Mouse (Mus musculus) neutrophil, adult 5-6 weeks (primary cell): ENCODE results near the gene Enc1. TPM values are rescaled to one million over a fixed set of nuclear protein-coding genes. Genes with fewer than 3 reads are reported as not detected.

Experiments used
- ATAC-seq: fragments of 151-379, 151-347 bp; 2 replicates; pipeline ENCODE4 v1.8.0; 2017; ENCODE audit warnings: mild to moderate bottlenecking, moderate TSS enrichment; ENCODE audit not compliant: insufficient number of reproducible peaks, poor library complexity, low FRiP score, severe bottlenecking; ENCODE audit errors: extremely low read depth
- total RNA-seq: library from RNA; stranded (forward); fragments of 200-1000 nt; gene quantifications from 2 replicates; pipeline ENCODE4 v1.2.3, GENCODE M21; 2017

Gene Enc1
- total RNA-seq, 1 experiment from 2014 or later, result 4.1 TPM

DNA sequence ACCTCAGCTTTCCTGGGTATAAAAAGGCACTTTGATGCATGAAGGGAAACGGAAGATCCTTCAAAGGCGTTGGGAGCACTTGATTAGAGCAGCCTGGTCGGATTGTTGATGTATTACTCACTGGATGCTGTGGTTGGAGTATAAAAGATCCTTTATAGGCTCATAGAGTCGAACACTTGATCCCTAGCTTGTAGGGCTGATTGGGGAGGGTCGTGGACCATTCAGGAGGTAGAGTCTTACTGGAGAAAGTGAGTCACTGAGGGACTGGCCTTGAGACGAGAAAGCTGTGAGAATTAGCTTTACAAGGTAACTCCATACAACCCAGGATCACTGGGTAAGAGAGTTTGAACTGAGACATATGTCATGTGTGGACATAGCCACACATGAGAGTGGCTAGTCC lies 30.7 kb downstream of the Enc1 start:
- no peak for ATAC-seq

DNA sequence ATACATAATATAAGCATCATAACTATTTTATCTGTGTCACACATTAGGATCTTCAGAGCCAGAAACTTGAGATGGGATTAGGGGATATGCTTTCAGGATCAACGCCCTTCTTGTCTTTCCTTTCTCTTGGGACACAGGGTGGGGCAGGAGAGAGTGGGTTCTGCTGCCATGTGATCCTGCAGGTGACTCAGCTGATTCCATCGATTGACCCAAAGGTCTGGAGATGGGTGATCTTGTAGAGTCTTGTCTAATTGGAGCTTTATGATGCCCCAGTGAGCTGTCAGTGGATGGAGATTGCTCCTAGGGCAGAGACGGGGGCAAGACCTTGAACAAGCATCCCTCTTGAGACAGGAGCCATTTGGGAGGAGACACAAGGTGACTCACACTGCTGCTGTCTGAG lies 33.9 kb downstream of the Enc1 start:
- ATAC-seq, result no peak

DNA sequence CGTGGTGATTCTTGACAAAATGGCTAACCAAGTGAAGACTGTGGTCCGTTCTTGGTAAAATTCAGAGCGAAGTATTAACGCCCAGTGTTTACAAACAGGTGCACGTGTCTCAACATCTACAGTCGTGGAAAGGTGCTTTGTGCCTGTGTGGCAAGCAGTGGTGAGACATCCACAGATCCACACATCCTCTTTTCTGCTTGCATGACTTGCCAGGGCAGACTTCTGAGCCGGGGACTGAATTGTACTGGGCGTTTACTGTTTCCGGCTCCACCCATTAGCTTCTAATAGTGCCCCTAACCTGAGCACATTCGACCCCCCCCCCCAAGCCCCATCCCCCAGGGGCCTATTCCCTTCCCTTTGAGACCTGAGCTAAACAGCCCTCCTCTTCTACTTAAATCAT lies 34.6 kb downstream of the Enc1 start:
- ATAC-seq, result no peak

DNA sequence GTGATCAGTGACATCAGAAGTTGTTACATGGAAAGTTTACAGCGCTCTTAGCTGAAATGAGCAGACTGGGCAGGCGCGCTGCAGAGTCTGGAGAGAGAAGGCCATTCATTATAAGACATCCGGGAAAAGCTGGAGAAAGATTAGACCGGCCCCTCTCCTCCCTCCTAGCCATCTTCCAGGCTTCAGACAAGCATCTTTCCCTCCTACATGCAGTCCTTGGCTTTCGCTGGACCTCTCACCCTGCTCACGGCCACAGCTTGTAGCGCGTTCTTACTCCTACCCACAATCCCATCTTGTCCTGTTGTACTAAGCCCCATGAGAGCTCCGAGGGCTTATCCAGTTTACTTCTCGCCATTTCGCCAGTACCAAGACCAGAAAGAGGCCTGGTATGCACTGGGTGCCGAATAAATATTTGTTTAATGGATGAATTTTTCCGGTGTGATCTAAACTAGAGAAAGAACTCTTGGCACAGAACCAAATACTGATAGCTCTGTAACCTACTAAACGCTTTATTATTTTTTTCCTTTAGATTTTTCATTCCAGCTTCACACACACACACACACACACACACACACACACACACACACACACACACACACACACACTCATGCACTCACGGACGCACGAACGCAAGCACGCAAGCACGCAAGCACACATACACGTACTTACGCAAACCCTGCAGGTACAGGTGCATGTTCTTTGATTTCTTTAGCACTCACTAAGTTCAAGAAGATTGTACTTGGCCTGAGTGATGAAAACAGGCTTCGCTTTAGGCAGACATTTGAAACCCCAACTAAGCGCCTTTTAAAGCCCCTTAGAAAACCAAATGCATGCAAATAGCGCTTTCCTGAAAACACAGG lies 41.4 kb downstream of the Enc1 start:
- ATAC-seq, result no peak

DNA sequence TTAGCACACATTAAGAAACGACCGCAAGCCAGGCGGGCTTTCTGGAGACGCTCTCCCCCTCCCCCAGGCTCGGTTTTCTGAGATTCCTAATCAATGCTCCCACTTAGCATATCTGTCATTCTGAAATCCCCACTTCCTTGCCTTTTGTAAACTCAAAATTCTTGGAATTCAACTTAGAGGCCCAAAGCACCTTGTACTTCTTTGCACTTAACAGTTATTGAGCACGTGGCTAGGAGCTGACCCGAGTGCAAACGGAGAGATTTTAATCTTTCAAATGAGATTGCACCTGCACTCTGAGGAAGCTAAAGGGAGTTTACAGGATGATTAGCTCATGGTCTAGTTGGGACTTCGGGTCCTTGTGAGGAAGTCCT lies 42.0 kb downstream of the Enc1 start:
- no peak for ATAC-seq

DNA sequence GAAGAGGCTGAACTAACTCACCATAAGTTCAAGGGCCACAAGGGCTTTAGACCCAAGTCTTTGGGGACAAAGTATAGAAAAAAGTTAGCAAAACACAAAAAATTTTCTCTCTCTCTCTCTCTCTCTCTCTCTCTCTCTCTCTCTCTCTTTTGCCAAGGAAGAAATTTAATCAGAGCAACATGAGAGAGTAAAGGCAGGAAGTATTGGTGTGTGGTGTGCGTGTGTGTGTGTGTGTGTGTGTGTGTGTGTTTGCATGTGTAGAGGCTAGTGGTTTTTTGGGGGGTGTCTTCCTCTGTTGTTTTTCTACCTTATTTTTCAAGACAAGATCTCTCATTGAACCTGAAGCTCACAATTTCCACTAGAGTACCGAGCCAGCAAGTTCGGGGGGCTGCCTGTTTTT lies 46.1 kb downstream of the Enc1 start:
- ATAC-seq, result no peak

DNA sequence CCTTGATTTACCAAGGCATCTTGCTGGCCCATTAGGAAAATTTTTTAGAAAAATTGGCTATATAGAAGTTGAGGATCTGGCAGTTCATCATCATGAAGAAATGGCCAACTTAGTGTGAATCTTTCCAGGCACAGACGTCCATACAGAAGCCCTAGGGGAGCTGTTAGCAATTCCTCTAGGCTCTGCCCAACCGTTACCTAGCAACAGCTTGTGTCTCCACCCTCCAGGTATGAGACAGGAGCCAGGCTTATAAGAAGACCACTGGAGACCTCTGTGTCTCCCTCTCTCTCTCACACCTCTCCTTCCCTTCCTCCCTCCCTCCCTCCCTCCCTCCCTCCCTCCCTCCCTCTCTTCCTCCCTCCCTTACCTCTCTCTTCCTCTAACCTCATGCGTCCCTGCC lies 49.8 kb downstream of the Enc1 start:
- ATAC-seq, result no peak

DNA sequence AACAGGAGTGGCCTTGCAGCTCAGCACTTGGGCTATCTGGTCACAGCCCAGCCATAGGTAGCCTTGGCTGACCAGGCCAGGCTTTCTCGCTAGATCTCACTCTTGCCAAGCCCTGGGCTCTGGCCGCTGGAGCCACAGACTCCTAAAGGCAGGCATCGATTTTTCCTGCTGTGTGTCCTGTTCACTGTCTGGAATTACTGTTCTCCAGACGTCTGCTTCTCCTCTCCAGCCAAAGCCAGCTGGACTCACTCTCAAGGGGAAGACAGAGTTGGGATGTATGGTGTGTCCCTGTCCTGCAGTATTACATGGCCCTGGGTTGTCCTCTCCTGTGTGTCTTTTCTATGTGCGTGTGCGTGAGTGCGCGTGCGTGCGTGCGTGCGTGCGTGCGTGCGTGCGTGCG lies 50.4 kb downstream of the Enc1 start:
- no peak for ATAC-seq

DNA sequence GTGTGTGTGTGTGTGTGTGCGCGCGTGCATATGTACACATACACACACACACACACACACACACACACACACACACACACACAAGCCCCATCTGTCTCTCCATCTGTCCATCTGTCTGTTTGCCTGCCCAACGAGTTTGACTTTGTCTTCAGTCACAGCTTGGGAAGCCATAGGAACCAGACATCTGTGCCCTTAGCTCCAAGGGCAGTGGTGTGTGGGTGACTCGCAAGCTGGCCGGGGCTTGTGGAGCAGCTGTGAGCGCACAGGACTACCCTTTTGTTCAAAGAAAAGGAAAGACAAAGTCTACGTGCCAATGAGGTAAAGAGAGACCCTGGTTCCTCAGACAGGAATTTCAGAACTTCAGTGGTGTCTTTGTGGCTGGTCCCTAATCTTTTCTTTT lies 51.1 kb downstream of the Enc1 start:
- no peak for ATAC-seq

DNA sequence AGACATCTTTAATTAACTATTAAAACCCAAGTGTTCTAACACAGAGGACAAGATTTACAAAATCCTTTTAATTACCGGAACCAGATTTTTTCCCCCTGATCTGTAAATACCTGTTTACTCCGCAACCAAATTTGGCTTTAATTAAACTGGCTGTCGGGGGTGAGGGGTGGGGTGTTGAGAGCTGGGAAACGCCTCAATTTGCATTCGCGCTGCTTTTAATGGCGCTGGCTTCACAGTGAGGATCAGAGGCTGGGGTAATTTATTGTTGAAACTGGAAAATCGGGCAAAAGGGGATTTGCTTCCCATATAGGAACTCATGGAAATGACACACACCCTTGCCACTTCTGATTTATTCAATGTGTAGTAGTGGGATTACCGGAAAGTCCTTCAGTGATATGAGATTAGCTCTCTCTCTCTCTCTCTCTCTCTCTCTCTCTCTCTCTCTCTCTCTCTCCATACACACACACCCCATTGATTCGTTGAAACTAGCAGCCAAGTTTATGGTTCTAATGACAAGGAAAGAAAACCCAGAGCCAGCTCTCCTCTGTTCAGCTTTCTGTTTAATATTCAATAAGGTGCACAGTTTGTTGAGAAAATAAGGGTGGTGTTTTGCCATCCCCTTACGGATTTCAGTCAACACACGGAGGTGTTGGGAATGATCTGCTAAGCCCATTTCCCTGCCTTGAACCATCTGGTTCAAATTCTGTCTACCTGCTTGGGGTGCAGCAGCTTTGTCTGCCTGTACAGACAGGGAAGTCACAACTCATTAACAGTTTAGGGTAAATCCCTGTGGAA lies 51.7 kb downstream of the Enc1 start:
- no peak for ATAC-seq

DNA sequence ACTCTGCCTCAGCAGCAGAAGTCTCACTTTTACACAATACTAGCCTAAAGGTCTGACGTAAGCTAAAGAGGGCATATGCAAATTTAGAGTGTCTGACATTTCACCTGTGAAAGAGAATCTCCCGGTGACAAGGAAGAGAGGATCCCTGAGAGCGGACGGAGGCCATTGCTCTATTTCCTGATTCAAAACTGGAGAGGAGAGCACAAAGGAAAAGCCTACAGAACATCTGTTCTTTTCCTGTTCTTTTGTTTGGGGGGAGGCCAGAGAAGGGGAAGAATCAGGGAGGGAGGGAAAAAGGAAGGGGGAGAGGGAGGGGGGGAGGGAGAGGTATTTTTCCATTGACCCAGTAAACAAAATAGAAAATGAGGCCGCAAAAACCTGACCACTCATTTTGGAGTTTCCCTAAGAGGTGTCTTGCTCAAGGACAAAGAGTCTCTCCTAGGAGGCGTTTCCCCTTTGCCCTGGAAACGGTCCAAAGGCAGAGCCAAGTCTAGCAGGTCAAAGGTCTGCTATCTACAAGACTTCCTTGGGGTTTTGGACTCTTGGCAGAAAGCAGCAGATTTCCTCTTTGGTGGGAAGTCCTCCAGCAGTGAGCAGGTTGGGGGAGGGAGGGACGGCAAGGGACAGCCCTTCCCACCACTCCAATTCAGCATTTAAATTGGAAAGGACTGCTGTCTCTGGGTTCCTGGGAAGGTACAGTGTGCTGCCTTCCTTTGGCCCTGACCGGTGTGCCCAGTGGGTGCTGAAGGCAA lies 54.4 kb downstream of the Enc1 start:
- no peak for ATAC-seq

DNA sequence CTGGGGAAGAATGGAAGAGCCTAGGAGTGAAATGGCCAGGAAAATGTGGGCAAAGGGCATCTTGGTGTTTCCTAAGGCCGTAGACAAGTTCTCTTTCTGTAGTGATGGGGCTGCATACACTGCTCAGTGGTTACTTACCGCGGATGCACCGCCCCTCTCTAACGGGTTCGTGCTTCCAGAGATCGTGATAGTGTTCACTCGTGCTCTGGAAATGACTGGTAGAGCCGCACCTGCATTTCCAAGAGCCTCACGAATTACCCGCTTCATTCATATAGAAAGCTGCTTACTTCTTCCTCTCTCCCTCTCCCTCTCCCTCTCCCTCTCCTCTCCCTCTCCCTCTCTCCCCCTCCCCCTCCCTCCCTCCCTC lies 54.9 kb downstream of the Enc1 start:
- ATAC-seq, result no peak

DNA sequence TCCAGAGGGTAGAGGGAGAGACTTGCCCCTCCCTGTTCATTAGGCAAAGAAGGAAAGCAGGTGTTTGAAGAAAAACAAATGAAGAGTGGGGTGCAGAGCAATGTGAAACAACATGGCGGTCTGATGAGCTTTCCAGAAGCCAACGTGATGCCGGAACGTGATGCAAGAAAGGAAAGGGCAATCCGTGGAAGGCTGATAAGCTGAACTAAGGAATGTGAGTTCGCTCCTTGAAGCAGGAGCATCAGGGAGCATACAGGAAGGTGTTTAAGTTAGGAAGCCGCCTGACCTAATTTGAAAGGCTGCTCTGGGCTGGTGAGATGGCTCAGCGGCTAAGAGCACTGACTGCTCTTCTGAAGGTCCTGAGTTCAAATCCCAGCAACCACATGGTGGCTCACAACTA lies 55.4 kb downstream of the Enc1 start:
- no peak for ATAC-seq

DNA sequence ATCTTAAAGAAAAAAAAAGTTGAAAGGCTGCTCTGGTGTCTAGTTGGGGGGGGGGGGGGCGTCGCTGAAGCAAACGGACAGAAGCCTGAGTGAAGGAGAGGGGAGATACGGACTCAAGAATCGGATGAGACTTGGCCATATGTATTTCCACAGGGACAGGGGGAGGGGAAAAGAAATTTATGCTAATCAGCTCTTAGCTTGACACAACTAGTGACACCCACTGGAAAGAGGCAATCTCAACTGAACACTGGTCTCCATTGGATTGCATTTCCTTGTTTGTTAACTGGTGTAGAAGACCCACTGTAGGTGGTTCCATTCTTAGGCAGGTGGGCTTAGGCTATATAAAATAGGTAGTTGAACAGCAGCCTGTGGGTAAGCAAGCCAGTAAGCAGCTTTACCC lies 55.9 kb downstream of the Enc1 start:
- no peak for ATAC-seq

DNA sequence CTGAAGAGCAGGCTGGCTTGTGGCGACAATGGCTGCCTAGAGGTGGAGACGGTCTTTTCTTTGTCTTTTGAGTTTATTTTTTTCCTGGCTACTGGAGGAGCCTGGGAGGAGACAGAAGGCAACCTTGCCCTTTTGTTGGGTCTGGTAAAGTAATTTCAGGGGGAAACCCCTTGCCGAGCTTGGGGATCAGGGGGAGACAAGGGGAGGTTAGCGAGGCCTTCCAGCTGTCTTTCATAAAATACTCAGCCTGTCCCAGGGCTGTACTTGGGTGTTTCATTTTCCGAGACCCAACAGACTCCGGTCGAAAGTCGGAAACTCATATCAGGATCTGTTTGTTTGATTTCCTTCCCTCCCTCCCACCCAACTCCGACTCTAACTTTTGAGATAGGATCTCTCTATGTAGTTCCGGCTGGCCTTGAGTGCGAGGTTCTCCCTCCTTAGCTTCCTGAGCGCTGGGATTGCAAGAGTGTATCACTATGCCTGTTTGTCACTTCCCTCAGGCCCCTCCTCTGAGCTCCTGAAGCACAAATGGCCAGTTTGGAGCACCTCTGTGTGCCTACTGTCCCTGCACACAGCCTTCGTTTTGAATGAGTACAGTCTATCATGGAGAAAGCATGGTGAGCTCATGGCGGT lies 56.6 kb downstream of the Enc1 start:
- ATAC-seq, result no peak

DNA sequence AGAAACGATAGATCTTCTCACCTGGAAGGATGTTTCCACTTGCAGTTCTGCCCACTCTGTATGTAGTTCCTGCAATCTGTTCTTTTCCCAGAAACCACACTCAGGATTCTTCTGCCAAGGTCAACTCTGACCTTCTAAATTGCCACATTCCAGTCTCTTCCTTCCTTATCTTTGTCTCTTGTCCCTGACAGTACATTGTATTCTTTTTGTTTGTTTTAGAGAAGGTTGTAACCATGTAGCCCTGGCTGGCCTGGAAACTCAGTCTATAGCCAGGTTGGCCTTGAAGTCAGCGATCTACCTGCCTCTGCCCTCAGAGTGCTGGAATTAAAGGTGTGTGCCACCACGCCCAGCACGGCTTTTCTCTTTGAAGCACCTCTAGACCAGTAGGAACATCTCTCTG lies 58.0 kb downstream of the Enc1 start:
- no peak for ATAC-seq

DNA sequence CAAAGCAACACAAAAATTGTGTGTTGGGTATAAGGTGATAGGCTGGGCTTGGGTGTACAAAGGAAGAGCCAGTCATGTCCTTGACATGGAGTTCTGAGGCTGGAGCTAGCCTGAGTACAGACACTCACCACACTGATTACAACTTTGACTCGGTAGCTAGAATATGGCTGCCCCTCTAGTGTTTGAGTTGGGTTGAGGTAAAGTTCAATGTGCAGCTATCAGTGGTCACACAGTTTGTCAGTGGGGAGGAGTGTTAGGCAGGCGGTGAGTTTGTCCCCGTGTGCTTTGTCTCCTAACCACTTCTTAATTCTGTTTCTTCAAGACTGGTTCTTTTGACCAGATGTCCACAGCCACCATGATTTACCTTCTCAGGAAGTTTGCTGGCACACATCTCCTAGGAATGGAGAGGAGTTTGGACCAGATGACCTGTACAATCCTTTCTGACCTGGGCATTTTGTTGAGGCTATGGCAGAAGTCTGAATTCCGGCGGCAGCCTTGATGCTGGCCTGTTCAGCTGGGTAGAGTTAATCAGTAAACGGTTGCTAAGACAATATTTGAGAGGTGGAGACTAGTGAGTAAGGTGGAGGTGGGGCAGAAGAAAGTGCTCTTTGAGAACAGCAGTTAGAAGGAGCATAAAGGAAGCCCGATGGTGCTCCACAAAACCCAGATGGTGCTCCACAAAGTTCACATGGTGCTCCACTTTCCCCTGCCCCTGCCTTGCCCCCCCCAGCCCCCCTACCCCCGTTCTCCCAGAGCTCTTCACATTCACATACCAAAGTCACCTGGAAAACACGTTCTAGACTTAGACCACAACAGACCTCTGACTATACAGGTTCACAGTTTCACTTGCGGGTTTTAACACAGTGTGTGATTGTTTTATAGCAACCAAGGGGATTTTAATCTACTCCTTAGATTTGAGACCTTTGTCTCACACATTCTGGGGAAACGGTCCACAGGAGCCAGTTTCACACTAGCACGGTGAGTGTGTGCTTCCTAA lies 59.3 kb downstream of the Enc1 start:
- ATAC-seq, result no peak
